Mouse (Mus musculus) hindbrain, embryonic 16.5 days (tissue): ENCODE measurements around the gene H1f0. TPM values are rescaled to one million over a fixed set of nuclear protein-coding genes. Genes with fewer than 3 reads are reported as not detected.

ENCODE experiments used
- ATAC-seq: fragments of 200-750 bp; cut with Nextera tagmentation; 2 replicates; pipeline ENCODE4 v1.8.0; 2017; ENCODE audit warnings: moderate TSS enrichment, moderate library complexity
- H3K27ac ChIP-seq: fragments of 300-500 bp; sonication (generic); 2 replicates; pipeline ENCODE4 v1.5.1; 2014; ENCODE audit warnings: low read depth, mild to moderate bottlenecking, control low read depth, low read length, moderate library complexity
- H3K27me3 ChIP-seq: fragments of 300-500 bp; sonication (generic); replicated peaks from 2 replicates; pipeline ENCODE4 v1.6.1; 2014; ENCODE audit warnings: low read length; ENCODE audit not compliant: control insufficient read depth, insufficient read depth
- H3K36me3 ChIP-seq: fragments of 300-500 bp; sonication (generic); 2 replicates; pipeline ENCODE4 v1.6.1; 2014; ENCODE audit warnings: mild to moderate bottlenecking, low read length, moderate library complexity, mixed read lengths; ENCODE audit not compliant: control insufficient read depth, insufficient read depth
- H3K4me1 ChIP-seq: fragments of 300-500 bp; sonication (generic); 2 replicates; pipeline ENCODE4 v1.6.1; 2014; ENCODE audit warnings: low read depth, low read length; ENCODE audit not compliant: control insufficient read depth, insufficient read depth
- H3K4me2 ChIP-seq: fragments of 300-500 bp; sonication (generic); 2 replicates; pipeline ENCODE4 v1.6.1; 2014; ENCODE audit warnings: mild to moderate bottlenecking, low read length, control low read depth, moderate library complexity
- H3K4me3 ChIP-seq: fragments of 300-500 bp; sonication (generic); 2 replicates; pipeline ENCODE4 v1.5.1; 2014; ENCODE audit warnings: mild to moderate bottlenecking, low read length, control low read depth, moderate library complexity
- H3K9ac ChIP-seq: fragments of 300-500 bp; sonication (generic); 2 replicates; pipeline ENCODE4 v1.6.1; 2014; ENCODE audit warnings: low read depth, mild to moderate bottlenecking, control low read depth, low read length, moderate library complexity
- H3K9me3 ChIP-seq: fragments of 300-500 bp; sonication (generic); 2 replicates; pipeline ENCODE4 v1.6.1; 2014; ENCODE audit warnings: mild to moderate bottlenecking, low read length, moderate library complexity; ENCODE audit not compliant: control insufficient read depth
- WGBS: fragments of 180-500 bp; shearing (Covaris S2); extraction: QIAGEN DNeasy Blood & Tissue Kit; methylation state at CpG from one replicate; pipeline ENCODE4 v1.1.7; 2014; 5-methylcytosine and 5-hydroxymethylcytosine counted together
- polyA plus RNA-seq: library from polyadenylated mRNA; unstranded; fragments of >200 nt; fragmentation: Nextera tagmentation; extraction: Ambion mirVana; gene quantifications from 2 replicates; pipeline ENCODE4 v1.2.1, GENCODE M21; 2015

H1f0 gene
- polyA plus RNA-seq, 1 experiment from 2014 or later, result 200 TPM

- H3K4me2 ChIP-seq, result no peak overlapping the region
- peaks cover 3% of the 10 kb centered on the region for H3K4me1 ChIP-seq
- no peak overlapping the region for H3K9ac ChIP-seq
- WGBS, result 84% methylated on average over 3 of the region's 3 CpGs
- H3K27ac ChIP-seq, result no peak overlapping the region
- H3K4me3 ChIP-seq, result no peak overlapping the region
- ATAC-seq, result no peak
- no peaks in the 10 kb centered on the region for H3K9me3 ChIP-seq
- H3K36me3 ChIP-seq, result no peaks in the 10 kb centered on the region
- H3K27me3 ChIP-seq, result no peaks in the 10 kb centered on the region
Measured at GRCm38 (mm10) chr15:79068416-79068815, 40.2 kb downstream of the H1f0 start.

- 68% methylated on average over 5 of the region's 5 CpGs for whole genome bisulfite sequencing
- no peak for ATAC-seq
- H3K36me3 ChIP-seq, result no peaks in the 10 kb centered on the region
- H3K4me1 ChIP-seq, result peaks cover 11% of the 10 kb centered on the region
- no peak overlapping the region for H3K4me3 ChIP-seq
- H3K4me2 ChIP-seq, result no peak overlapping the region
- H3K9ac ChIP-seq, result no peak overlapping the region
- H3K27ac ChIP-seq, result no peak overlapping the region
- no peaks in the 10 kb centered on the region for H3K27me3 ChIP-seq
- H3K9me3 ChIP-seq, result no peaks in the 10 kb centered on the region
Measured at GRCm38 (mm10) chr15:79071117-79072039, 43.1 kb downstream of the H1f0 start.

GRCm38 (mm10) chr15:79073752-79074151 is 45.5 kb downstream of the H1f0 start:
- H3K36me3 ChIP-seq, result peaks cover 18% of the 10 kb centered on the region
- H3K4me1 ChIP-seq, result peaks cover 17% of the 10 kb centered on the region
- no peak overlapping the region for H3K27ac ChIP-seq
- ATAC-seq, result no peak
- H3K9ac ChIP-seq, result no peak overlapping the region
- no peaks in the 10 kb centered on the region for H3K9me3 ChIP-seq
- no peak overlapping the region for H3K4me3 ChIP-seq
- H3K27me3 ChIP-seq, result no peaks in the 10 kb centered on the region
- H3K4me2 ChIP-seq, result no peak overlapping the region

GRCm38 (mm10) chr15:79074446-79074845 is 46.2 kb downstream of the H1f0 start:
- peak overlapping the region; percentile 91 for H3K4me2 ChIP-seq
- ATAC-seq, result no peak
- H3K27ac ChIP-seq, result peak overlapping the region; percentile 69
- no peaks in the 10 kb centered on the region for H3K9me3 ChIP-seq
- peaks cover 17% of the 10 kb centered on the region for H3K4me1 ChIP-seq
- H3K9ac ChIP-seq, result peak overlapping the region; percentile 60
- peaks cover 23% of the 10 kb centered on the region for H3K36me3 ChIP-seq
- WGBS, result 43% methylated on average over 10 of the region's 10 CpGs
- H3K4me3 ChIP-seq, result peak overlapping the region; percentile 67
- H3K27me3 ChIP-seq, result no peaks in the 10 kb centered on the region

GRCm38 (mm10) chr15:79074913-79075532 is 46.8 kb downstream of the H1f0 start, which contains the start of gene Eif3l:
TSS of gene Eif3l (plus strand) at chr15:79075179.
- ATAC-seq, result peak; percentile 93
- Histone ChIP-seq H3K27me3 (no peaks in the 10 kb centered on the region), H3K36me3 (peaks cover 28% of the 10 kb centered on the region), H3K4me1 (peaks cover 17% of the 10 kb centered on the region), H3K4me2 (peak within 1 kb of the TSS; percentile 91), H3K27ac (peak within 1 kb of the TSS; percentile 69), H3K4me3 (peak within 1 kb of the TSS; percentile 67), H3K9ac (peak within 1 kb of the TSS; percentile 84), H3K9me3 (no peaks in the 10 kb centered on the region)
- WGBS, result under 1% methylated on average over 49 of the region's 49 CpGs

GRCm38 (mm10) chr15:79075658-79076365 is 47.6 kb downstream of the H1f0 start:
- no peak for ATAC-seq
- no peaks in the 10 kb centered on the region for H3K27me3 ChIP-seq
- peak overlapping the region; percentile 67 for H3K4me3 ChIP-seq
- H3K9me3 ChIP-seq, result no peaks in the 10 kb centered on the region
- no peak overlapping the region for H3K27ac ChIP-seq
- H3K36me3 ChIP-seq, result peaks cover 31% of the 10 kb centered on the region
- 37% methylated on average over 15 of the region's 15 CpGs for WGBS
- peaks cover 17% of the 10 kb centered on the region for H3K4me1 ChIP-seq
- H3K4me2 ChIP-seq, result peak overlapping the region; percentile 91
- H3K9ac ChIP-seq, result peak overlapping the region; percentile 84

DNA sequence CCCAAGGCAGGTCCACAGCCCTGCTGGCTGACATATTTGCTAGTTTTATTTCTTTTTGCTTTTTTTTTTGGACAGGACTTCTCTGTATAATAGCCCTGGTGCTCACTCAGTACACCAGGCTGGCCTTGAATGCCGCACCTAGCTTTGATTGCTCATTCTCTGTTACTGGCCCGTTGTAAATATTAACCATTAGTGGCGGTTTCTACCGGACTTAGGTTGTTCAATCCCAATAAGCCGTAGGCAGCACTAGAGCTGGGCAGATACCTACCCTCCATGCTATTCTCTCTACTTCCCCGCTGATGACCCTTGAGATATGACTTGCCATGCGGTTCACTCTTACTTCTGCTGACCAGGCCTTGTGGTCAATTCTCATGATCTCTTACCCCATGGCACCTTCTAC is 51.3 kb downstream of the H1f0 start:
- peaks cover 53% of the 10 kb centered on the region for H3K36me3 ChIP-seq
- H3K9me3 ChIP-seq, result no peaks in the 10 kb centered on the region
- peaks cover 14% of the 10 kb centered on the region for H3K4me1 ChIP-seq
- H3K27me3 ChIP-seq, result no peaks in the 10 kb centered on the region
- H3K9ac ChIP-seq, result no peak overlapping the region
- no peak overlapping the region for H3K27ac ChIP-seq
- H3K4me2 ChIP-seq, result no peak overlapping the region
- H3K4me3 ChIP-seq, result no peak overlapping the region
- ATAC-seq, result no peak
- WGBS, result 97% methylated on average over 7 of the region's 7 CpGs
